Comparison of ENCODE assay signal across 18 mouse cellular contexts in genomic region chr9:106509356-106509755, GRCm38 (mm10). TPM values are rescaled to one million over a fixed set of nuclear protein-coding genes. Genes with fewer than 3 reads are reported as not detected.
"Had no signal": no experiment of that assay in that cellular context is flagged by ENCODE, and none has a peak within 500 bp of the region (broad histone marks: within the 10 kb centered on the region; RNA-seq: fewer than 3 reads in every experiment).

No protein-coding gene starts in this region.

- H3K27ac ChIP-seq: limb, embryonic 15.5 days; liver, embryonic 12.5 days; midbrain, embryonic 10.5 days; neural tube, embryonic 15.5 days had no signal

- H3K4me3 ChIP-seq: limb, embryonic 15.5 days; liver, embryonic 12.5 days; midbrain, embryonic 10.5 days; myocyte; neural tube, embryonic 15.5 days had no signal

- DNase-seq: kidney, adult 9 months; kidney, postnatal 14 days; lung, embryonic 14.5 days; lung, postnatal 10 days; lung, postnatal 4 days; midbrain, embryonic 14.5 days; right cerebral cortex, postnatal 4 days; spleen, adult 18-20 months; thymus, adult 2 months; thymus, postnatal 36 days had no signal

RNA-seq across cellular contexts. Expression of gene Iqcf5, which starts 5.0 kb away (rescaled TPM):
- total RNA-seq: left cerebral cortex, adult 18-20 months; megakaryocyte, adult 5-6 weeks had no signal

RNA-seq across cellular contexts. Expression of gene Iqcf1, which starts 9.6 kb away (rescaled TPM):
- total RNA-seq: left cerebral cortex, adult 18-20 months; left cerebral cortex, postnatal 10 days; megakaryocyte, adult 5-6 weeks had no signal

RNA-seq across cellular contexts. Expression of gene Gpr62, which starts 43.6 kb away (rescaled TPM):
- total RNA-seq: megakaryocyte, adult 5-6 weeks had no signal
